Mouse (Mus musculus) embryo, embryonic 10 days (tissue): ENCODE measurements at regions not wholly inside any gene's neighbourhood (a gene's known extent, or its start where the extent isn't known, plus 50 kb on each side); places are given as distances from the start of the nearest gene placed in this dataset.

Experiments used
- DNase-seq: peaks from one replicate; pipeline ENCODE4 v3.0.0-alpha.2; 2015; ENCODE audit warnings: low spot score

GRCm38 (mm10) chr12:93549900-93550299, 1700.9 kb upstream of the Sel1l start:
- DNase-seq = peak; percentile 35

GRCm38 (mm10) chr12:93523465-93523864, 1674.5 kb upstream of the Sel1l start:
- no peak for DNase-seq

GRCm38 (mm10) chr12:93486381-93486780, 1637.4 kb upstream of the Sel1l start:
- no peak for DNase-seq

GRCm38 (mm10) chr12:93462106-93462505, 1613.1 kb upstream of the Sel1l start:
- no peak for DNase-seq

GRCm38 (mm10) chr12:93449436-93449835, 1600.5 kb upstream of the Sel1l start:
- DNase-seq = no peak

GRCm38 (mm10) chr12:93429218-93429617, 1580.3 kb upstream of the Sel1l start:
- DNase-seq = no peak

- no peak for DNase-seq
Measured at GRCm38 (mm10) chr12:93427988-93428387, 1579.0 kb upstream of the Sel1l start.

GRCm38 (mm10) chr12:93416381-93416780, 1567.4 kb upstream of the Sel1l start:
- DNase-seq = no peak

- no peak for DNase-seq
Measured at GRCm38 (mm10) chr12:93415791-93416190, 1566.8 kb upstream of the Sel1l start.

GRCm38 (mm10) chr12:93385578-93385977, 1536.6 kb upstream of the Sel1l start:
- DNase-seq = no peak

GRCm38 (mm10) chr12:93342933-93343332, 1494.0 kb upstream of the Sel1l start:
- DNase-seq = peak; percentile 64

GRCm38 (mm10) chr12:93342525-93342924, 1493.6 kb upstream of the Sel1l start:
- DNase-seq = no peak

- no peak for DNase-seq
Measured at GRCm38 (mm10) chr12:93335520-93335919, 1486.6 kb upstream of the Sel1l start.

- no peak for DNase-seq
Measured at GRCm38 (mm10) chr12:93312214-93312613, 1463.3 kb upstream of the Sel1l start.

GRCm38 (mm10) chr12:93281816-93282215, 1432.9 kb upstream of the Sel1l start:
- DNase-seq = no peak

- DNase-seq = no peak
Measured at GRCm38 (mm10) chr12:93273652-93274051, 1424.7 kb upstream of the Sel1l start.

- no peak for DNase-seq
Measured at GRCm38 (mm10) chr12:93230237-93230636, 1381.3 kb upstream of the Sel1l start.

- DNase-seq = no peak
Measured at GRCm38 (mm10) chr12:93226826-93227225, 1377.9 kb upstream of the Sel1l start.

- peak; percentile 8 for DNase-seq
Measured at GRCm38 (mm10) chr12:93221179-93221922, 1372.4 kb upstream of the Sel1l start.

GRCm38 (mm10) chr12:93207596-93207995, 1358.6 kb upstream of the Sel1l start:
- DNase-seq = no peak

- DNase-seq = no peak
Measured at GRCm38 (mm10) chr12:93188940-93189339, 1340.0 kb upstream of the Sel1l start.

GRCm38 (mm10) chr12:93173744-93174143, 1324.8 kb upstream of the Sel1l start:
- no peak for DNase-seq

GRCm38 (mm10) chr12:93160252-93160651, 1311.3 kb upstream of the Sel1l start:
- DNase-seq = no peak

GRCm38 (mm10) chr12:93152618-93153245, 1303.8 kb upstream of the Sel1l start:
- DNase-seq = peak; percentile 68
